Mouse (Mus musculus) cerebellum, adult 18-20 months (tissue): ENCODE measurements around the gene Bhlha15.

ENCODE experiments used
- DNase-seq, 2 experiments: peaks; one replicate each; pipeline ENCODE4 v3.0.0; 2021

Bhlha15 gene

DNA sequence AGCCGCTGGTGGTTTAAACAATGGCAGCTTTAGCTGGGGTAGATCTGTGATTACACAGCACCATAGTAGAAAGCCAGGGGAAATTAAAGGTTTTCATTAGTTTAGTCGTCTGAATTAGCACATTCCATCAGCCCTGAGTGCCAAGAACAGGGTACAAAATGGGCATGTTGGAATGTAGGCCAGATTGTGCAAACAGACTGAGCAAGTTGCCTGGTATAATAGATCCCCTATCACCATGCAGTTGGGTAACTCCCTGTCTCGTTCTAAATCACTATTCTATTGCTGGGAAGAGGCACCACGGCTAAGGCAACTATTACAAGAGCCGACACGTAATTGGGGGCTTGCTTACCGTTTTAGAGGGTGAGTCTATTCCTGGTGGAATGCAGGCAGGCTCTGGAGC lies 44.6 kb downstream of the Bhlha15 start:
- DNase-seq, result no peak

- DNase-seq, result no peak
Observed at GRCm38 (mm10) chr5:144238969-144239368, 48.9 kb downstream of the Bhlha15 start.
